Mouse (Mus musculus) c-Kit-negative CD71-positive TER-119-positive erythroid progenitor cells, embryonic 14.5 days (primary cell): ENCODE results near the gene Ccl6.

Experiments used
- DNase-seq: peaks from one replicate; pipeline ENCODE4 v3.0.0-alpha.2; 2013; ENCODE audit warnings: low read depth, low spot score

Gene Ccl6

GRCm38 (mm10) chr11:83597796-83598195 lies 4.9 kb upstream of the Ccl6 start:
- no peak for DNase-seq

- no peak for DNase-seq
Observed at GRCm38 (mm10) chr11:83595669-83596455, 3.0 kb upstream of the Ccl6 start.

- no peak for DNase-seq
Observed at GRCm38 (mm10) chr11:83593453-83593852, 566 bp upstream of the Ccl6 start.

GRCm38 (mm10) chr11:83584232-83584631 lies 8.7 kb downstream of the Ccl6 start:
- no peak for DNase-seq

- no peak for DNase-seq
Observed at GRCm38 (mm10) chr11:83583450-83583754, 9.5 kb downstream of the Ccl6 start.

- DNase-seq, result no peak
Observed at GRCm38 (mm10) chr11:83582626-83583449, 10.0 kb downstream of the Ccl6 start.

- DNase-seq, result no peak
Observed at GRCm38 (mm10) chr11:83581626-83582610, 11.0 kb downstream of the Ccl6 start.

GRCm38 (mm10) chr11:83580699-83581232 lies 12.1 kb downstream of the Ccl6 start:
- DNase-seq, result no peak

GRCm38 (mm10) chr11:83578999-83579398 lies 13.9 kb downstream of the Ccl6 start:
- no peak for DNase-seq

GRCm38 (mm10) chr11:83578186-83578760 lies 14.6 kb downstream of the Ccl6 start, which contains the start of gene Ccl9:
Ccl9 (minus strand) TSS chr11:83578636.
- no peak for DNase-seq

- DNase-seq, result no peak
Observed at GRCm38 (mm10) chr11:83576927-83577555, 15.8 kb downstream of the Ccl6 start.

- no peak for DNase-seq
Observed at GRCm38 (mm10) chr11:83572834-83573233, 20.1 kb downstream of the Ccl6 start.

GRCm38 (mm10) chr11:83572223-83572622 lies 20.7 kb downstream of the Ccl6 start:
- DNase-seq, result no peak

- DNase-seq, result no peak
Observed at GRCm38 (mm10) chr11:83570189-83570588, 22.7 kb downstream of the Ccl6 start.

GRCm38 (mm10) chr11:83569249-83569648 lies 23.6 kb downstream of the Ccl6 start:
- DNase-seq, result no peak

GRCm38 (mm10) chr11:83568786-83569185 lies 24.1 kb downstream of the Ccl6 start:
- no peak for DNase-seq

- no peak for DNase-seq
Observed at GRCm38 (mm10) chr11:83568061-83568460, 24.8 kb downstream of the Ccl6 start.

GRCm38 (mm10) chr11:83567311-83567710 lies 25.6 kb downstream of the Ccl6 start:
- no peak for DNase-seq

- DNase-seq, result no peak
Observed at GRCm38 (mm10) chr11:83566617-83567016, 26.3 kb downstream of the Ccl6 start.

- DNase-seq, result no peak
Observed at GRCm38 (mm10) chr11:83563754-83564153, 29.1 kb downstream of the Ccl6 start.
